Mouse (Mus musculus) kidney, adult 8-10 months (tissue): Measurements from ENCODE around the gene Dennd6b.

ENCODE experiments used
- DNase-seq, 2 experiments: peaks; one replicate each; pipeline ENCODE4 v3.0.0; 2022

Gene Dennd6b

DNA sequence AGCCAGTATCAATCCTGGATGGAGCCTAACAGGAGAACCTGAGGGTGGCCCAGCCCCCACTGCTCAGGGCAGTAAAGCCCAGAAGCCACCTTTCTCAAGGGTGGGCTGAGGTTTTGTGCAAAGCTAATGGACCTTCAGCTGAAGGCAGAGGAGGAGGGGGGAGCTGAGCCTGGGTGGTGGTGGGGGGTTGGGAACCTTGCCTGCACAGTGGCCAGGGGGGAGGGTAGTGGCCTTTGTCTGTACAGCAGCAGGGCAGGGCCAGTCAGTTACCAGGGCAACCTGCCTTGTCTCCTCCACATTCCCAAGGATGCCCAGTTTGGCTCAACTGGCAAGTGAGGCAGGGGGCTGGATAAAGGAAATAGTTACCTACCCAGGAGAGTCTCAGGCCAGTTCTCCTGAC lies 44.0 kb downstream of the Dennd6b start:
- no peak for DNase-seq

DNA sequence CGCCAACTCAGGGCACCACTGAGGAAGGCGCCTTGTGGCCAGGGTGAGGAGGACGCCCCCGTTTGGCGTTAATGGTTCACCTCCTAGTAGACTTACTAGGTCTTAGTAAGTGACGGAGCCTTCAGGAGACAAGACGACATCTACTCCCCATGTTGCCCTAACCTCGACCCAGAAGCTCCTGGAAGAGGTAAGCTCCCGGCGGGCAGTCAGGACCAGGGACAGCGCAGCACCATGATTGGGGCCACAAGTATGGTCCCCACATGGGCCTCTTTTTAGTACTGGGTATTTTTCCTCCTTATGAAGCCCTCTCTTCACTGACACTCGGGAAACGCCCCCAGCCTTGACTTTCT lies 46.3 kb downstream of the Dennd6b start:
- peak in 1 of 2 experiments; percentile 40 for DNase-seq

DNA sequence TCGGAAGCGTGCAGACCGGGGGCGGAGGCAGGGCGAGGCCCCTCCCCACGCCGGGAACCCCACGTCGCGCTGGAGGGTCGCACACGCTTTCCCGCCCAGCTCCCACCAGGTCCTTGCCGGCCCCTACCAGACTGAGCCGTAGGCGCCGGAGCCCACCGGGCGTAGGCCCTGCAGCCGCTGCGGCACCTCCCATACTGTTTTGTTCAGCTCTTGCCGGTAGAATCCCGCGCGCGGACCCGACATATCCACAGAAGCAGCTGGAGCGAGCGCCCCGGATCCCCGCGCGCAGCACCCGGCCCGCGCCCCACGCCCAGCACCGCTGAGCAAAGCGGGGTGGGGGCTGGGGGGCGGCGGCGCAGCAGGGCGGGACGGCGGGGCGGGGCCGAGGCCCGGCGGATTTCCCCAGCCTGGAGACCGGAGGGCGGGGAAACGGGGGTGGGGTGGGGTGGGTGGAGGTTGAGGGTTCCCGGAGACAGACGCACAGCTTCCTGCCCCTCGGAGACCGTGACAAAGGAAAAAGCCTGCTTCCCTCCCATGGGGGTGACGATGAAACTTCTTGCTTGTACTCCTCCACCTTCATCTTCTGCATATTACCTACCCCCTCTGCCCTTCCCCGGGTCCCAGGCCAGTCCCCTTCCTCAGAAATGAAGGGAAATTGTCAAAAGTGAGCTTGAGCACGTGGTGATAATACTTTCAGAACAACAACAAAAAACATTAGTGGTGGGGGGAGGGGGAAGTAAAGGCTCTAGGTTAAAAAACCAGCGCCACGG lies 46.8 kb downstream of the Dennd6b start, which contains the start of gene Mapk11:
Gene Mapk11, minus strand, starts transcription at position 358 of the 770 bp plus-strand sequence.
- DNase-seq: peak; percentile 29 to 45

- no peak for DNase-seq
These were observed 47.6 kb downstream of the Dennd6b start for GRCm38 (mm10) chr15:89148496-89149270.

- peak in 1 of 2 experiments; percentile 41 for DNase-seq
These were observed 48.4 kb downstream of the Dennd6b start for GRCm38 (mm10) chr15:89147895-89148294.

- no peak for DNase-seq
These were observed 48.8 kb downstream of the Dennd6b start for GRCm38 (mm10) chr15:89147456-89147855.

- DNase-seq: peak in 1 of 2 experiments; percentile 40
These were observed 49.3 kb downstream of the Dennd6b start for GRCm38 (mm10) chr15:89147024-89147423.

DNA sequence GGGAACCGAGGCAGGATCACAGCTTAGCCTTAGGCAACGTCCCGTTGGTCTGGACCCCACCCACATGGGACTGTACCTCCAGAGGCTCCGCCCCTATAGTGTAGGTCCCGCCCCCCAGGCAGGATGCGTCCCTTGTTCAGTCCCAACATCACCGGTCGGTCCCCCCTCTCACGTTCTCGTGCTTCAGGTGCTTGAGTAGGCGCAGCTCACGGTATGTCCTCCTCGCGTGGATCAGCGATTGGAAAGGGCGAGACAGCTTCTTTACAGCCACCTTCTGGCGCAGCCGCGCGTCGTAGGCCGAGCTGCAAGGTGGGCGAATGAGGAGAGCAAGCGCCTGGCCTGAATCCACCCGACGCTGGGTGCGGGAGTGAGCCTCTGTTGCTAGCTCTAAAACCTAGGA lies 49.8 kb downstream of the Dennd6b start:
- DNase-seq: peak in 1 of 2 experiments; percentile 56

GRCm38 (mm10) chr15:89145813-89146350 lies 50.4 kb downstream of the Dennd6b start:
- no peak for DNase-seq

GRCm38 (mm10) chr15:89144965-89145364 lies 51.3 kb downstream of the Dennd6b start:
- no peak for DNase-seq

- DNase-seq: no peak
These were observed 53.2 kb downstream of the Dennd6b start for GRCm38 (mm10) chr15:89143134-89143533.

DNA sequence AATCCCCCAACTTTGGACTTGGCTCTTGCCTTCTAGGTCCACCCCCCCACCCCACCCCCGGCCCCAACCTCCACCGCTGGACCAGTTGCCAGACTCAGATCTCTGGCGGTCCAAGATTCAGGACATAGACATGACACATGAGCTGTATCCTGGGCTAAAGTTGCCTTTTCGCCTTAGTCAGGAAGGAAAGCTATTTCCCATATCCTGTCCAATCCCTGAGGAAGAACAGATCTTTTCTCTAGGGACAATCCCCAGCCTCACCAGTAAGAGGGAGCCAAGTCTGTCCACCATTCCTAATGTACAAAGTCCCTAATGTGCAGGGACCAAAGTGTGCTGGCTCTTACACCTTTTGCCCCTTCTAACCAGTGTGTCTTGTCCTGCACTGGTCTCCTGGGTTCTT lies 54.4 kb downstream of the Dennd6b start:
- no peak for DNase-seq

DNA sequence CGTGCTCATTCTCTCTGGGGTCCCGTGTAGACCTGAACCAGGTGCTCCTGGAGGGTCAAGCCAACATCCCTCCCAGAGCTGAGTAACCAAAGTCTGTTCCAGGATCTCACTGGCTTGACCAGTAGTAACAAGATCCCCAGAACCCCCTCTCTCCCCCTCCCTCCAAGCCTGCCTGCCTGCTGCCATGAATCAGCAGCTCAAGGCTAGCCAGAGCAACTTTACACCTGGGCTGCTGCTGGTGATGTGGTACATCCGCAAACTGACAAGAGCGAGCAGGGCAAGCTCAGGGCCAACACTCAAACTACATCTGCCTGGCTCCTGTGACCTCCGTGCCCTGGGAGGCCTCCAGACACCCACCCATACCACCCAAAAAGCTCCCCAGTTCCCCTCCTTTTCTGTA lies 54.9 kb downstream of the Dennd6b start:
- no peak for DNase-seq

- peak in 1 of 2 experiments; percentile 50 for DNase-seq
These were observed 55.5 kb downstream of the Dennd6b start, which contains the start of gene Mapk12 for GRCm38 (mm10) chr15:89140659-89141252. Mapk12 (minus strand) TSS chr15:89140703.

- peak in 1 of 2 experiments; percentile 45 for DNase-seq
These were observed 56.1 kb downstream of the Dennd6b start for GRCm38 (mm10) chr15:89140048-89140658.

GRCm38 (mm10) chr15:89138531-89138930 lies 57.8 kb downstream of the Dennd6b start:
- DNase-seq: no peak

DNA sequence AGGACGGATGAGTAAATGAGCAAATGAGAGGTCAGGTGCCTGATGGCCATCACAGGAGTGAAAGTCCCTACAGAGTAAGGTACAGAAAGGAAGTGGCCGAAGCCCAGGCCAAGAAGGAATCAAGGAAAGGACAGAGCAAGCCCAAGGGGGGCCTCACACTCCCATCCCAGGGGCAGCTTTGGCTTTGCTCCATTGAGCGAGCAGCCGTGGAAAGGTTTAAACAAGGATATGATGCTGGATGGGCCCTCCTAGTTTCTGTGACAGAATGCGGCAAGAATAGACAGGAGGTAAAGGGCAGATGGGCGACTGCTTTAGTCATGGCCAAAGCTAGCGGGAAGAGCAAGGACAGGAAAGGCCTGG lies 58.3 kb downstream of the Dennd6b start:
- DNase-seq: no peak

DNA sequence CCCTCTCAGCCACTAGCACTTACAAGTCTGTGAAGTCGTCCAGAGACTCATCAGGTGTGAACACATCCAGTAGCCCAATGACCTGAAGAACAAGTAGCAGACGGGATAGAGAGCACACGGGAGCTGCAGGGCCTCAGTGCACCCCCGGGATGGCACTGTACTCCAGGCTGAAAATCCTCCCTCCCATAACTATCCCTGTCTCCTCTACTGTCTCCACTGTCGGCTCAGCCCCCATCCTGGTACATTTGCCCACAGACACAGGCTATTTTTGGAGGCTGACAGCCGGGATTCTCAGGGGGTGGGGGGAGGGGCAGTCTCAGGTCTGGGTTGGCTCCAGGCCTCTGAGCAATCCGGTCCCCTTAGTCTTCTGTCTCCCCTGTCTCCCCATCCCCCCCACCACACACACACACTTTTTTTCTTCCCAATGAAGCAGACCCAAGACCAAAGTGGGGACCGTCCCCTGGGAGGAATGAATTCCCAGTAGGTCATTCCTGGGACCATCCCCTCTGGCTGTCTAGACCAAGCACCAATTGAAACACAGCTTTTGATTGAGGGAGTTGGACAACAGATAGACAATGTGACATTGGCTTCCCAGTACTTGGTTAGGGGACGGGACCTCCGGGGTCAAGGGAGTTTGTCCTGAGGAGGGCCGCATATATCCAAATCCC lies 58.8 kb downstream of the Dennd6b start:
- DNase-seq: no peak

GRCm38 (mm10) chr15:89136461-89137155 lies 59.7 kb downstream of the Dennd6b start:
- no peak for DNase-seq
